Mouse (Mus musculus) liver, embryonic 14 days (tissue): Measurements from ENCODE around the gene Tbcel. TPM values are rescaled to one million over a fixed set of nuclear protein-coding genes. Genes with fewer than 3 reads are reported as not detected.

Source experiments
- polyA plus RNA-seq: library from polyadenylated mRNA; depleted of rRNA; stranded (reverse); fragments of >200 nt; gene quantifications from 2 replicates; pipeline ENCODE4 v1.2.3, GENCODE M21; 2012; rRNA removed

Gene Tbcel
- 17.8 and 22.4 TPM in 2 replicates for polyA plus RNA-seq

GRCm38 (mm10) chr9:42507709-42508108 is at the start of gene Tbcel:
Gene Tbcel, minus strand, starts transcription at chr9:42507809.

GRCm38 (mm10) chr9:42399829-42400228 is 107.8 kb downstream of the Tbcel start, which contains the start of gene Tecta:
Gene Tecta, minus strand, starts transcription at chr9:42399929.

Other genes with a start within 250 kb of the Tbcel start
- gene Sc5d, start 243.6 kb downstream of the Tbcel start, polyA plus RNA-seq = 33.3 and 41.2 TPM in 2 replicates
- gene Tecta, start 107.9 kb downstream of the Tbcel start, polyA plus RNA-seq = 0.16 and 0.19 TPM in 2 replicates